Mouse (Mus musculus): ENCODE data around the gene Zfp213. TPM values are rescaled to one million over a fixed set of nuclear protein-coding genes. Genes with fewer than 3 reads are reported as not detected.

Zfp213 gene
- polyA plus RNA-seq, 1 experiment, result 4.2 TPM

DNA sequence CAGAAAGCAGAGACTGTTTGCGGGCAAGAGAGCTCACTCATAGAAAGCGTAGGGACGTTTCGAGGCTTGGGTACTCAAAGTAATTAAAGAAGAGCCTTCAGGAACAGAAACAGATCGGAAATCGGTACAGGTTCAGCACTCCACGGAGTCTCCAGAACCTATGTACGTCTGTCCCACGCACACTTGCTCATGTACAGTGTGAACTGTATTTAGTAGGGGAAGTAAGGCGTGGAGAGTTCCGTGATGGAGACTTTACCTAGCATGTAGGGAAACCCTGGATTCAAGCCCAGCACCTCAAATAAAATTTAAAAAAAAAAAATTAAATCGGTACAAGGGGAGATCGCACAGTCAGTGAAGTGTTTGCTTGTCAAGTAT lies 28.9 kb upstream of the Zfp213 start:
- Histone ChIP-seq H3K9ac (ENCODE audit: low read depth, poor library complexity, severe bottlenecking) (peak overlapping the region; percentile 50), H3K4me1 (ENCODE audit: control insufficient read depth, insufficient read depth, low read length) (no peaks in the 10 kb centered on the region), H3K27ac (ENCODE audit: insufficient read depth, low read length) (peak overlapping the region; percentile 80), H3K27me3 (ENCODE audit: control insufficient read depth, insufficient read depth, low read length, poor library complexity, severe bottlenecking) (no peaks in the 10 kb centered on the region), H3K9me3 (replicated peaks; ENCODE audit: control insufficient read depth, insufficient read depth, low read length, poor library complexity, severe bottlenecking) (no peaks in the 10 kb centered on the region), H3K36me3 (ENCODE audit: control insufficient read depth, insufficient read depth, low read length, poor library complexity, severe bottlenecking) (no peaks in the 10 kb centered on the region), H3K4me3 (ENCODE audit: low read depth, low read length) (peak overlapping the region; percentile 78)
- TF ChIP-seq CTCF (IDR thresholded peaks at IDR 0.05; ENCODE audit: low read depth, low read length) (no peak), POLR2A (IDR thresholded peaks at IDR 0.05; ENCODE audit: insufficient read depth, low read length) (no peak), EP300 (IDR thresholded peaks at IDR 0.05; ENCODE audit: insufficient read depth, low read depth, low read length) (no peak)

DNA sequence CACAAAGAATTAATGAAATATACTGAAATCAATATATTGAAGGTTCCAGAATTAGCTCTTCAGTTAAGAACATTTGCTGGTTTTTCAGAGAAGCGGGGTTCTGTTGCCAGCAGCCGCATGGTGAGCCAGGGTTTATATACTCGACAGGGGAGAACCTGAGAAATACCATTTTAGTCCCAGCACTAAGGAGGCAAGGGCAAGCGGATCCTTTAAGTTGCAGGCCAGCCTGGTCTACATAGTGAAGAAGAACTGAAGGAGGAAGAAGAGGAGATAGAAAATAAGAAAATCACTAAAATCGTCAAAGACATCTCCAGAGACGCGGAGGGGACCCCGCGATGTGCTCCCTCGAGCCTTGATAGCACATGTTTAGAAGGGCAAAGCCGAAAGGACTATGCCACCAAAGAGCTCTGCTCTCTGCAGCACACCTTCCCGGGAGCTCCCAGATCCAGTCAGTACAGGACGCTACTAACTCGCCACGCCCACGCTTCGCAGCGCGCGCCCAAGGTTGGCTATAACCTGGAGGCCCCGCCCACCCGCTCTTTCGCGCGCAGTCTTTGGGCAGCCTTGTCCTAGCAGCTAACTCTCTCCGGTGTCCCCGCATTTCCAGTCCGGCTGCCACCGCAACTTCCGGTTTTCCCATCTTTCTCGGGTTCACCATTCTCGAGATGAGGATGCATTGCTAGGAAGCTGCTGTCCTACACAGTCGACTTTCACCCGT lies 28.3 kb upstream of the Zfp213 start:
- H3K27me3 ChIP-seq (ENCODE audit: control insufficient read depth, insufficient read depth, low read length, poor library complexity, severe bottlenecking), result no peaks in the 10 kb centered on the region
- H3K4me1 ChIP-seq (ENCODE audit: control insufficient read depth, insufficient read depth, low read length), result no peaks in the 10 kb centered on the region
- H3K36me3 ChIP-seq (ENCODE audit: control insufficient read depth, insufficient read depth, low read length, poor library complexity, severe bottlenecking), result no peaks in the 10 kb centered on the region
- TF ChIP-seq EP300 (IDR thresholded peaks at IDR 0.05; ENCODE audit: insufficient read depth, low read depth, low read length), result 0 out of 2 replicates have a peak, but pooled peaks have one; percentile 58
- no peak for TF ChIP-seq CTCF (IDR thresholded peaks at IDR 0.05; ENCODE audit: low read depth, low read length)
- TF ChIP-seq POLR2A (IDR thresholded peaks at IDR 0.05; ENCODE audit: insufficient read depth, low read length), result no peak
- H3K9me3 ChIP-seq (replicated peaks; ENCODE audit: control insufficient read depth, insufficient read depth, low read length, poor library complexity, severe bottlenecking), result no peaks in the 10 kb centered on the region
- peak overlapping the region; percentile 78 for H3K4me3 ChIP-seq (ENCODE audit: low read depth, low read length)
- peak overlapping the region; percentile 80 for H3K27ac ChIP-seq (ENCODE audit: insufficient read depth, low read length)
- peak overlapping the region; percentile 50 for H3K9ac ChIP-seq (ENCODE audit: low read depth, poor library complexity, severe bottlenecking)

DNA sequence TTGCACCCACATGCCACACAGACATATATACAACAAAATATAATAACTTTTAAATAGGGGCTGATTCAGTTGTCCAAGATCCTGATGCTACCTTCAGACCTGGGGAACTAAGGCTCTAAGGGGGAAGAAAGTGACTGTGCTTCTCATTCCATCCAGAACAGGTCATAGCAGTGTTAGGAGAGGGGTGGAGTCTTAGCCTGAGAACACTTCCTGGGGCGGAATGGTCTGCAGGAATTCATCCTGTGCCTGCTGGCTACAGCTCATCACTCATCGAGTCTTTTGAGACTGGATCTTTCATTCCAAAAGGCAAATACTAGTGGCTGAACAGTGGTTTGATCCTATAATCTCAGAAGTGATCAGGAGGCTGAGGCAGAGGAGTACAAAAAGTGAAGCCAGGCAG lies 23.2 kb upstream of the Zfp213 start:
- H3K36me3 ChIP-seq (ENCODE audit: control insufficient read depth, insufficient read depth, low read length, poor library complexity, severe bottlenecking), result peaks cover 3% of the 10 kb centered on the region; the same call in 1 of the 2 replicates
- no peak overlapping the region for H3K9ac ChIP-seq (ENCODE audit: low read depth, poor library complexity, severe bottlenecking)
- H3K27ac ChIP-seq (ENCODE audit: insufficient read depth, low read length), result peak overlapping the region; percentile 79
- H3K9me3 ChIP-seq (replicated peaks; ENCODE audit: control insufficient read depth, insufficient read depth, low read length, poor library complexity, severe bottlenecking), result no peaks in the 10 kb centered on the region
- TF ChIP-seq POLR2A (IDR thresholded peaks at IDR 0.05; ENCODE audit: insufficient read depth, low read length), result no peak
- TF ChIP-seq EP300 (IDR thresholded peaks at IDR 0.05; ENCODE audit: insufficient read depth, low read depth, low read length), result no peak
- no peak for TF ChIP-seq CTCF (IDR thresholded peaks at IDR 0.05; ENCODE audit: low read depth, low read length)
- H3K27me3 ChIP-seq (ENCODE audit: control insufficient read depth, insufficient read depth, low read length, poor library complexity, severe bottlenecking), result no peaks in the 10 kb centered on the region
- no peaks in the 10 kb centered on the region for H3K4me1 ChIP-seq (ENCODE audit: control insufficient read depth, insufficient read depth, low read length)
- no peak overlapping the region for H3K4me3 ChIP-seq (ENCODE audit: low read depth, low read length)

DNA sequence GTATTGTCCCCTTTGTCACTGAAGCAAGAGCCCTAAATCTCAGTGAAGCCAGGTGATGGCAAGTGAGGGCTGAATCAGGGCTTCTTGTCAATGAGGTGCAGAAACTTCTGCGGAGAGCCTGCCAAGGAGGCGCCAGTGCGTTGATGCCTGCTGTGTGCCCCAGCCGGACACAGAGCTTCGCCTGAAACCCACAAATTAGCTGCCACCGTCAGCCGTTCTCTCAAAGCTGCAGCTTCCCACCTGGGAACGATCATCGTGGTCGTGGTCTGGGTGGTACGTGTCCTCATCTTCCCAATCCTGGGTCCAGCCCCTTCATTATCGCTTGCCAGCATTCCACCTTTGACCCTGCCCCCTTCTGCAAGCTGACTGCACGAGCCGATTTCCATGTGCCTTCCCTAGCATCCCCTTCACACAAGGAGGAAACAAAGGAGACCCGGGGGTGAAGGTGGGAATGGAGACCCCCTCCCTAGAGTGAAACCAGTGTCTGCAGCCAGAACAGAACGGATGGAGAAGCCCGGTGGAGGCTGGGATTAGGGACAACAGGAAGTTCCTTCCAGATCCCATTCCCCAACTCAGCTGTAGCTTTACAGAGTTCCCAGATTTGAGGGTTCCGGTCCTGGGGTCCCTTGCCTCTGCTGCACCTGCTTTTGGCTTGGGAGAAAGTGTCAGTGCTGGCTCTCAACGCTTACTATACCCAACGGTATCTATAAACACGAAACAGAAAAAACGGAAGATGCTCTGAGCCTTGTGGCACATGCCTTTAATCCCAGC lies 21.9 kb upstream of the Zfp213 start:
- Histone ChIP-seq H3K4me1 (ENCODE audit: control insufficient read depth, insufficient read depth, low read length) (no peaks in the 10 kb centered on the region), H3K36me3 (ENCODE audit: control insufficient read depth, insufficient read depth, low read length, poor library complexity, severe bottlenecking) (peaks cover 3% of the 10 kb centered on the region; the same call in 1 of the 2 replicates), H3K27ac (ENCODE audit: insufficient read depth, low read length) (0 out of 2 replicates have a peak overlapping the region, but pooled peaks have one; percentile 11), H3K9me3 (replicated peaks; ENCODE audit: control insufficient read depth, insufficient read depth, low read length, poor library complexity, severe bottlenecking) (no peaks in the 10 kb centered on the region), H3K4me3 (ENCODE audit: low read depth, low read length) (peak overlapping the region; percentile 94), H3K9ac (ENCODE audit: low read depth, poor library complexity, severe bottlenecking) (peak overlapping the region; percentile 43), H3K27me3 (ENCODE audit: control insufficient read depth, insufficient read depth, low read length, poor library complexity, severe bottlenecking) (no peaks in the 10 kb centered on the region)
- TF ChIP-seq POLR2A (IDR thresholded peaks at IDR 0.05; ENCODE audit: insufficient read depth, low read length) (peak; percentile 32), CTCF (IDR thresholded peaks at IDR 0.05; ENCODE audit: low read depth, low read length) (no peak)

DNA sequence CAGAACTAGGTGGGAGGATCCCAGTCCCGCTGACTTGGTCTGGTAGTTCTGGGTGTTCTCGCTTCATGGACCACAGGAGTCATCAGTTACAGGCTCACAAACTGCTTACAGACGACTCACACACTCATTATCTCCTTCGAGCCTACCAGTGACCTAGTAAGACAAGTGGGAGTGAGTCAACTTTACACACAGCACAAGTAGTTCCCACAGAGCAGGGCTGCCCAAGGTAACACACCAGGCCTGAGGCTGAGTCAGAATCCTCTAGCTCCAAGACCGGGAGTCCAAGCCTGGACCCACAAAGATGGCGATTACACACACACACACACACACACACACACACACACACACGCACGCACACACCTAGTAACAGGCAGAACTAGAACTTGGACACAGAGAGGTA lies 20.7 kb upstream of the Zfp213 start:
- Histone ChIP-seq H3K27me3 (ENCODE audit: control insufficient read depth, insufficient read depth, low read length, poor library complexity, severe bottlenecking) (no peaks in the 10 kb centered on the region), H3K9ac (ENCODE audit: low read depth, poor library complexity, severe bottlenecking) (no peak overlapping the region), H3K4me1 (ENCODE audit: control insufficient read depth, insufficient read depth, low read length) (no peaks in the 10 kb centered on the region), H3K9me3 (replicated peaks; ENCODE audit: control insufficient read depth, insufficient read depth, low read length, poor library complexity, severe bottlenecking) (no peaks in the 10 kb centered on the region), H3K27ac (ENCODE audit: insufficient read depth, low read length) (no peak overlapping the region), H3K4me3 (ENCODE audit: low read depth, low read length) (no peak overlapping the region), H3K36me3 (ENCODE audit: control insufficient read depth, insufficient read depth, low read length, poor library complexity, severe bottlenecking) (peaks cover 11% of the 10 kb centered on the region)
- no peak for TF ChIP-seq CTCF (IDR thresholded peaks at IDR 0.05; ENCODE audit: low read depth, low read length)
- TF ChIP-seq EP300 (IDR thresholded peaks at IDR 0.05; ENCODE audit: insufficient read depth, low read depth, low read length), result no peak
- no peak for TF ChIP-seq POLR2A (IDR thresholded peaks at IDR 0.05; ENCODE audit: insufficient read depth, low read length)
